Mouse (Mus musculus) E14TG2a.4 (cell line): ENCODE measurements around the gene Prx.

ENCODE experiments used
- CTCF ChIP-seq: conservative IDR thresholded peaks from 2 replicates; pipeline ENCODE4 v1.5.1; 2014; ENCODE audit warnings: low read length
- NANOG ChIP-seq: IDR thresholded peaks from 2 replicates; pipeline ENCODE4 v1.6.1; 2014; ENCODE audit warnings: borderline replicate concordance, low read length, mixed read lengths

- no peak for TF ChIP-seq CTCF
- TF ChIP-seq NANOG, result no peak
Measured at GRCm38 (mm10) chr7:27493450-27493849, 5.7 kb upstream of the Prx start.
